Mouse (Mus musculus) heart, embryonic 16.5 days (tissue): ENCODE data around the gene Eci1. TPM values are rescaled to one million over a fixed set of nuclear protein-coding genes. Genes with fewer than 3 reads are reported as not detected.

ENCODE experiments used
- ATAC-seq: fragments of 200-750 bp; cut with Nextera tagmentation; replicated peaks from 2 replicates; pipeline ENCODE4 v1.8.0; 2017; ENCODE audit warnings: moderate number of reproducible peaks; ENCODE audit not compliant: insufficient read depth, low FRiP score; ENCODE audit errors: extremely low read depth
- H3K27ac ChIP-seq: fragments of 300-500 bp; sonication (generic); 2 replicates; pipeline ENCODE4 v1.5.1; 2014; ENCODE audit warnings: mild to moderate bottlenecking, low read length, control low read depth, moderate library complexity
- H3K27me3 ChIP-seq: fragments of 300-500 bp; sonication (generic); 2 replicates; pipeline ENCODE4 v1.6.1; 2014; ENCODE audit warnings: low read length, mixed read lengths; ENCODE audit not compliant: control insufficient read depth, insufficient read depth
- H3K36me3 ChIP-seq: fragments of 300-500 bp; sonication (generic); 2 replicates; pipeline ENCODE4 v1.6.1; 2014; ENCODE audit not compliant: control insufficient read depth, insufficient read depth
- H3K4me1 ChIP-seq: fragments of 300-500 bp; sonication (generic); 2 replicates; pipeline ENCODE4 v1.6.1; 2014; ENCODE audit warnings: low read length, mixed read lengths; ENCODE audit not compliant: control insufficient read depth, insufficient read depth
- H3K4me2 ChIP-seq: fragments of 300-500 bp; sonication (generic); 2 replicates; pipeline ENCODE4 v1.6.1; 2014; ENCODE audit warnings: low read depth, mild to moderate bottlenecking, control low read depth, low read length
- H3K4me3 ChIP-seq: fragments of 300-500 bp; sonication (generic); 2 replicates; pipeline ENCODE4 v1.5.1; 2014; ENCODE audit warnings: mild to moderate bottlenecking, control low read depth, low read length
- H3K9ac ChIP-seq: fragments of 300-500 bp; sonication (generic); 2 replicates; pipeline ENCODE4 v1.6.1; 2014; ENCODE audit warnings: low read length, control low read depth
- H3K9me3 ChIP-seq: fragments of 300-500 bp; sonication (generic); replicated peaks from 2 replicates; pipeline ENCODE4 v1.6.1; 2016; ENCODE audit warnings: low read length; ENCODE audit not compliant: control insufficient read depth
- WGBS: fragments of 180-500 bp; shearing (Covaris S2); extraction: QIAGEN DNeasy Blood & Tissue Kit; methylation state at CpG from one replicate; pipeline ENCODE4 v1.1.7; 2014; 5-methylcytosine and 5-hydroxymethylcytosine counted together
- polyA plus RNA-seq: library from polyadenylated mRNA; unstranded; fragments of >200 nt; fragmentation: Nextera tagmentation; extraction: Ambion mirVana; gene quantifications from 2 replicates; pipeline ENCODE4 v1.2.1, GENCODE M21; 2015

The Eci1 gene
- polyA plus RNA-seq, 1 experiment from 2014 or later = 371 TPM

- Histone ChIP-seq H3K4me1 (peaks cover 13% of the 10 kb centered on the region), H3K9me3 (no peaks in the 10 kb centered on the region), H3K27ac (no peak overlapping the region), H3K4me3 (no peak overlapping the region), H3K4me2 (no peak overlapping the region), H3K27me3 (no peaks in the 10 kb centered on the region), H3K36me3 (peaks cover 9% of the 10 kb centered on the region), H3K9ac (no peak overlapping the region)
- no peak for ATAC-seq
- WGBS = 92% methylated on average over 20 of the region's 20 CpGs
Measured at GRCm38 (mm10) chr17:24481027-24481815, 54.8 kb downstream of the Eci1 start.

- no peak overlapping the region for H3K4me3 ChIP-seq
- H3K9ac ChIP-seq = no peak overlapping the region
- peaks cover 8% of the 10 kb centered on the region for H3K4me1 ChIP-seq
- no peak overlapping the region for H3K4me2 ChIP-seq
- ATAC-seq = no peak
- H3K9me3 ChIP-seq = no peaks in the 10 kb centered on the region
- H3K36me3 ChIP-seq = no peaks in the 10 kb centered on the region
- WGBS = 94% methylated on average over 3 of the region's 3 CpGs
- peaks cover 19% of the 10 kb centered on the region for H3K27me3 ChIP-seq
- H3K27ac ChIP-seq = no peak overlapping the region
Measured at GRCm38 (mm10) chr17:24483495-24483894, 57.1 kb downstream of the Eci1 start.

- Histone ChIP-seq H3K27ac (no peak overlapping the region), H3K4me2 (no peak overlapping the region), H3K36me3 (no peaks in the 10 kb centered on the region), H3K9ac (no peak overlapping the region), H3K4me1 (peaks cover 8% of the 10 kb centered on the region), H3K4me3 (no peak overlapping the region), H3K27me3 (peaks cover 31% of the 10 kb centered on the region), H3K9me3 (no peaks in the 10 kb centered on the region)
- no peak for ATAC-seq
- WGBS = 42% methylated on average over 11 of the region's 11 CpGs
Measured at GRCm38 (mm10) chr17:24485090-24485860, 58.8 kb downstream of the Eci1 start.

- H3K27ac ChIP-seq = no peak within 1 kb of the TSS
- no peaks in the 10 kb centered on the region for H3K9me3 ChIP-seq
- peak within 1 kb of the TSS; percentile 77 for H3K9ac ChIP-seq
- ATAC-seq = peak; percentile 24; the same call in 1 of the 2 replicates
- H3K36me3 ChIP-seq = no peaks in the 10 kb centered on the region
- H3K27me3 ChIP-seq = peaks cover 40% of the 10 kb centered on the region
- peaks cover 8% of the 10 kb centered on the region for H3K4me1 ChIP-seq
- peak within 1 kb of the TSS; percentile 100 for H3K4me2 ChIP-seq
- WGBS = under 1% methylated on average over 33 of the region's 45 CpGs
- peak within 1 kb of the TSS; percentile 76 for H3K4me3 ChIP-seq
Measured at GRCm38 (mm10) chr17:24488186-24488661, 61.8 kb downstream of the Eci1 start, which contains the start of gene Caskin1. Gene Caskin1 (plus strand): TSS chr17:24488601.

- Histone ChIP-seq H3K9me3 (no peaks in the 10 kb centered on the region), H3K27ac (no peak overlapping the region), H3K27me3 (peaks cover 40% of the 10 kb centered on the region), H3K4me2 (peak overlapping the region; percentile 100), H3K9ac (peak overlapping the region; percentile 77), H3K4me3 (peak overlapping the region; percentile 76), H3K4me1 (peaks cover 8% of the 10 kb centered on the region), H3K36me3 (no peaks in the 10 kb centered on the region)
- ATAC-seq = peak; percentile 38; the same call in 1 of the 2 replicates
- WGBS = under 1% methylated on average over 68 of the region's 81 CpGs
Measured at GRCm38 (mm10) chr17:24488662-24489264, 62.3 kb downstream of the Eci1 start.

Other genes starting within 250 kb of the Eci1 start
- gene Tbc1d24, start 221.1 kb upstream of the Eci1 start, polyA plus RNA-seq = 3.7 and 4.3 TPM in 2 replicates
- 1.3 and 1.6 TPM in 2 replicates for gene Ntn3, start 217.1 kb upstream of the Eci1 start, polyA plus RNA-seq
- 4.2 and 5.7 TPM in 2 replicates for gene Tedc2, start 205.8 kb upstream of the Eci1 start, polyA plus RNA-seq
- gene Ccnf, start 175.2 kb upstream of the Eci1 start, polyA plus RNA-seq = 37.0 and 43.2 TPM in 2 replicates
- not detected in 2 replicates for gene Abca17, start 75.6 kb upstream of the Eci1 start, polyA plus RNA-seq
- gene Abca3, start 74.7 kb upstream of the Eci1 start, polyA plus RNA-seq = 6.8 and 9.8 TPM in 2 replicates
- gene Rnps1, start 12.1 kb upstream of the Eci1 start, polyA plus RNA-seq = 211 and 215 TPM in 2 replicates
- gene Dnase1l2, start 16.5 kb downstream of the Eci1 start, polyA plus RNA-seq = 1.5 and 2.1 TPM in 2 replicates
- 27.7 and 28.8 TPM in 2 replicates for gene E4f1, start 43.7 kb downstream of the Eci1 start, polyA plus RNA-seq
- 71.1 and 76.0 TPM in 2 replicates for gene Pgp, start 43.8 kb downstream of the Eci1 start, polyA plus RNA-seq
- gene Bricd5, start 47.2 kb downstream of the Eci1 start, polyA plus RNA-seq = 0.21 and 0.25 TPM in 2 replicates
- gene Mlst8, start 52.4 kb downstream of the Eci1 start, polyA plus RNA-seq = 18.7 and 19.5 TPM in 2 replicates
- gene Caskin1, start 62.0 kb downstream of the Eci1 start, polyA plus RNA-seq = 0.24 and 0.52 TPM in 2 replicates
- gene Traf7, start 101.3 kb downstream of the Eci1 start, polyA plus RNA-seq = 77.6 and 80.7 TPM in 2 replicates
- 0.87 and 0.92 TPM in 2 replicates for gene Rab26, start 107.6 kb downstream of the Eci1 start, polyA plus RNA-seq
- gene Pkd1, start 123.2 kb downstream of the Eci1 start, polyA plus RNA-seq = 17.6 and 18.4 TPM in 2 replicates
- gene Tsc2, start 206.0 kb downstream of the Eci1 start, polyA plus RNA-seq = 48.1 and 53.3 TPM in 2 replicates
- gene Nthl1, start 206.0 kb downstream of the Eci1 start, polyA plus RNA-seq = 11.2 and 12.7 TPM in 2 replicates
- 50.8 and 63.9 TPM in 2 replicates for gene Slc9a3r2, start 223.7 kb downstream of the Eci1 start, polyA plus RNA-seq
- gene Npw, start 231.8 kb downstream of the Eci1 start, polyA plus RNA-seq = 0.62 TPM in 1 of 2 replicates, not detected in the other
- gene Zfp598, start 243.0 kb downstream of the Eci1 start, polyA plus RNA-seq = 11.9 and 17.0 TPM in 2 replicates